Mouse (Mus musculus): ENCODE data around the gene Olfr1410. TPM values are rescaled to one million over a fixed set of nuclear protein-coding genes. Genes with fewer than 3 reads are reported as not detected.
A peak's percentile ranks its signal among the peaks of the same experiment; 100 is the strongest.

Gene Olfr1410
- total RNA-seq (2021) = not detected in 2 replicates
- long read RNA-seq, experiment 1 = 0 reads
- long read RNA-seq, experiment 2 = 0 reads

- DNase-seq = no peak
Observed at GRCm38 (mm10) chr1:92605482-92605881, at the start of gene Olfr1410. TSS of gene Olfr1410 (plus strand) at chr1:92605782.

- no peak for DNase-seq
Observed at GRCm38 (mm10) chr1:92571022-92571421, 34.6 kb upstream of the Olfr1410 start, which contains the start of gene Olfr1413. TSS of gene Olfr1413 (plus strand) at chr1:92571322.

- DNase-seq = no peak
Observed at GRCm38 (mm10) chr1:92585479-92585878, 20.1 kb upstream of the Olfr1410 start, which contains the start of gene Olfr1412. TSS of gene Olfr1412 (plus strand) at chr1:92585779.

- no peak for DNase-seq
Observed at GRCm38 (mm10) chr1:92594111-92594510, 11.5 kb upstream of the Olfr1410 start, which contains the start of gene Olfr1411. TSS of gene Olfr1411 (plus strand) at chr1:92594411.

DNA sequence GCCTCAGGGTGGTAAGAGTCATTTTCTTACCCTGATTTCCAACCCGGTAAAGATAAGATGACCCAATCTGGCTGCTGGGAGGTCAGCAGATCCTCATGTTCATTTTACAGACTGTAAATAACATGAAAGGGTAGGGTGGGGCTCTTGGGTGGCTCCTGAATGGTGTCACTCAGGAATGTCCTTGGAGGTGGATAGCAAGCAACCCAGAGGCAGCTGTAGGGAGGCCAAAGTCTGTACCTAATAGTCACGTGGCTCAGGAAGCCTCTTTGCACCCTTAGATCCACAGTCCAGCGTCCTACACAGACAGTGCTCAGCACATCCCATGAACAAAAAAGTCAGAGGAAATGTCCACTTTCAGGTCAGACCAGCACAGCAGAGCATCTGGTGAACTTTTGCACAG lies 9.6 kb upstream of the Olfr1410 start:
- no peak for DNase-seq

DNA sequence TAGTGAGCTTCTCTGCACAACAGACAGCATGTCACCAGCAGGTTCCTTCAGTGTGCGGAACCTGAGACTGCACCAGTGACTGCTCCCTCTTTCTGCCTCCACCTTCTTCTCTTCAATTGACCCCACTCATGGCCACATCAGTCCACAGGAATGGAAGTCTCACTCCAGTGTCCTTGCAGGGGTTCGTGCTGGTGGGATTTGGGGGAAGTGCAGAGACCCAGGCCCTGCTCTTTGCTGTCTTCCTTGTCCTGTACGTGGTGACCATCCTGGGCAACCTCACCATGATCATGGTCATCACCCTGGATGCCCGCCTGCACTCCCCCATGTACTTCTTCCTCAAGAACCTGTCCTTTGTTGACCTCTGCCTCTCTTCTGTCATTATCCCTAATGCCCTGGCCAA lies 2.1 kb downstream of the Olfr1410 start:
- DNase-seq = no peak

DNA sequence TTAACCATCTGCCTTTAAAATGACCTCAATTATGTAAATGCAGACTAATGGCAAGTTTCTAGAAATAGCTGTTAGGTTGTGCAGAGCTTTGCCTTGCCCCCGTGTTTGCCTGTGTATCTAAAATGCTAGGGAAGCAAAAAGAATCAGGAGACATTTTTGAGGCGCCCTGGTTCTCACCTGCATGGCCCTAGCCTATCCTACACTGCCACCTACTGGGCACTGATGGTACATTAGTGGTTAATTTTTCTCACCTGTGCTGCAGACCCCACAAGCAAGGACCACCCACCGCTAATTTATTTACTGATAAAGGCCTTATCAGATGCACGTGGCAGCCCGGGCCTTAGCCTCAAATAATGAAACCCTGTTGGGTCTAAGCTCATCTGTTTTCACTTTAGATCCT lies 5.4 kb downstream of the Olfr1410 start:
- DNase-seq = peak; percentile 63

DNA sequence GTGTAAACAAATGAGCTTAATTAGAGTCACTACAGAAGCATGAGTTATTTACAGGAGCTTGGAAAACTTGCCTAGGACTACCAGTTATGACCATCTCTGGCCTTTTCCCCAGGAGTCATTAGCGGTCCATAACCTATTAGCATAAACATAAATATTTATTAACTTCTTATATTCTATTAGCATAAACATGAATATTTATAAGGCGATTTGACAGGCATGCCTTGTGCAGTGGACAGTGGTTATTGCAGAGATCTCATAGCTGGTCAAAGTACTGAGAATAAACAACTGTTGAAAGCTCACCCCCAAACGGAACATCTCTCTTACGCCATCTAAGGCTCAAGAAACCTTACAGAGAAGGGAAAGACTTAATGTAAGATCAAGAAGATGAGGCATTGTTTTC lies 7.6 kb downstream of the Olfr1410 start:
- DNase-seq = no peak

DNA sequence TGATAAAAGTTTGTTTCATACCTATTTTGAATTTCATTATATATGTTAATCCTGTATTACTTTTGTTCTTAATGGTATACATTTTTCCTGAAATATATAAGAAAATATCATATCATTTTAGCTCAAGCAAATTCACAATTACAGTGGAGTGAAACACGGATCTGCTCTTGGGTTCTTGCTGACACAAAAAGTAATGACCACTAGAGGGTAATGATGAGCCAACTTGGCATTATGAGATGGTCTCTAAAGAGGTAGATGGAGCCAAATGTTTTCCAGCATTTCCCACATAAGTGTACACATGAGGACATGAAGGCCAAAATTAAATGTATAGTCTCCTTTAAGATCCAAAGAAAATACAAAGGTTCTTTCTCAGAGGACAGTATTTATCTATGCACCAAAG lies 8.9 kb downstream of the Olfr1410 start:
- peak; percentile 21 for DNase-seq

DNA sequence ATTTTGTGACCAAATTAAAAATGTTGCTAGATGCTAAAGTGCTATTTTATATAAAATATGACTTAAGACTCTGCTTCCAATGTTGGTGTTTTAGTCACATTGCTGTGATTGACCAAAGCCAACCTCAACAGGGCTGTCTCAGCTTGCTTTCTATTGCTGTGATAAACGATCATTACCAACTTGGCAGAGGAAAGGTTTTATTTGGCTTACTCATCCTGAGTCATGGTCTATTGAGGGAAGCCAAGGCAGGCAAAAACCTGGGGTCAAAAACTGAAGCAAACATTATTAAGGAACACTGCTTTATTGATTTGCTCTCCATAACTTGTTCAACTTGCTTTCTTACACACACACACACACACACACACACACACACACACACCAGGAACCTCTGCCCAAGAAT lies 10.5 kb downstream of the Olfr1410 start:
- no peak for DNase-seq

- DNase-seq = no peak
Observed at GRCm38 (mm10) chr1:92617488-92617887, 11.9 kb downstream of the Olfr1410 start, which contains the start of gene Olfr12. TSS of gene Olfr12 (plus strand) at chr1:92617788.

DNA sequence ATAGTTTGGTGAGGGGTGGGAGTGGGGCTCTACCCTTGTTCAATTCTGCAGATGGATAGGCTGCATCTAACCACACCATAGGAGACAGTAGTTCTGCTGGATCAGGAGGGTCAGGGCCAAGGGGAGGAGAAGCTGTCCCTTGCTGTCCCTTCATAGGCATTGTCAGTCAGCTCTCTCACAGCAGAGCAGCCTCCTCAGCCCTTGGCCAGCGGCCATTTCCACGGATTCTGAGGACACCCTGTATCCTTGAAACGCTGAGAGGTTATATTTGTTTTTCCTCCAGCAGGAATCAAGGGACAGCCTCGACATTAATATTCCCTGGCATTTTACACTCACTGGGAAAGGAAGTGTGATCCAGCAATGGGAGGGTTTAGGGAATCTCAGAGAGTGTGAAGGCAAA lies 12.8 kb downstream of the Olfr1410 start:
- peak; percentile 91 for DNase-seq

GRCm38 (mm10) chr1:92628227-92628626 lies 22.6 kb downstream of the Olfr1410 start:
- DNase-seq = no peak

- no peak for DNase-seq
Observed at GRCm38 (mm10) chr1:92632196-92632595, 26.6 kb downstream of the Olfr1410 start.

DNA sequence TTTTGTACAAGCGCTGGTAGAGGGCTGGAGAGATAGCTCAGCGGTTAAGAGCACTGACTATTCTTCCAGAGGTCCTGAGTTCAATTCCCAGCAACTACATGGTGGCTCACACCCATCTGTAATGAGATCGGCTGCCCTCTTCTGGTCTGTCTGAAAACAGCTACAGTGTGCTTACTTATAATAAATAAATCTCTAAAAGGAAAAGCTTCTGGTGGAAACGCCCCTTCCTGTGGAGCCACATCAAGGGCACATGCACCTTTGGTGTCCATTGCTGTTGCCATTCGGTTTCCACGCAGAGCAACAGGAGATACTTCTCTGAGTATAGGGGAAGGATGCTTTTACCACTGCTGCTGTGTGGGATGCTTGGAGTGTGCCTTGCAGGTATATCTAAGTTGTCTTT lies 27.4 kb downstream of the Olfr1410 start:
- no peak for DNase-seq

- DNase-seq = peak; percentile 54
Observed at GRCm38 (mm10) chr1:92633726-92634125, 28.1 kb downstream of the Olfr1410 start.

DNA sequence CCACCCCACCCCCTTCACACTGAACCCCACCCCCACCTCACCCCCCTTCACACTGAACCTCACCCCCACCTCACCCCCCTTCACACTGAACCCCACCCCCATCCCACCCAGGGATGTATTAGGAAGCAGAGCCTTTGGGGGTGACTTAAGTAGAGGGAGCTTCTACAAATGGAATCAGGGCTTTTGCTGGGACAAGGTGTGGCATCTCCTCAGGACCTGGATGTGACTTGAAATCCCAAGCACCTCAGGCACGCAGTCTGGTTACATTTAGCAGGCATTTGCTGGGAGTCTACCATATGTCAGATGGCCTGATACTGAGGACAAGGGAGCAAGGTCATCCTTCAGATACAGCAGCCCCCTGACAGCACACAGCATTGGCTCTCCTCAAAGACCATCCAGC lies 29.0 kb downstream of the Olfr1410 start:
- DNase-seq = no peak

GRCm38 (mm10) chr1:92634976-92635599 lies 29.5 kb downstream of the Olfr1410 start:
- DNase-seq = no peak

DNA sequence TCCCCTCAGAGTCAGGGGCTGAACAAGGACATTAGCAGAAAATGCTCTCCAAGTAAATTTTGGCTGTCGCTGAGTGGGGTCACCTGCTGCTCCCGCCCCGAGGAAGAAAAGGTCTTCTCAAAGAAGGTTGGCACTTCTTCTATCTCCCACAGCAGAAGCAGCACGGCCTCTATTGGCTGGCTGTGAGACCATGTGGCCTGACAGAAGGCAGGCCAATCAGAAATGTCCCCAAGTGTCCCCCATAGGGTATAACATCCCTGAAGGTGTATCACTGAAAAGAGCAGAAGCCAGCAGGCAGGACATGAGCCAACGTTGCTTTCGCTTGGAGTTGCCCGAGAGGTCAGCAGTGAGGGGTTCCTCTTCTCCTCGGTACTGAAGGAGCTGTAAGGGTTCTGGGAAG lies 30.4 kb downstream of the Olfr1410 start:
- no peak for DNase-seq

- DNase-seq = no peak
Observed at GRCm38 (mm10) chr1:92636676-92637075, 31.1 kb downstream of the Olfr1410 start.

- no peak for DNase-seq
Observed at GRCm38 (mm10) chr1:92637501-92638172, 32.1 kb downstream of the Olfr1410 start.

DNA sequence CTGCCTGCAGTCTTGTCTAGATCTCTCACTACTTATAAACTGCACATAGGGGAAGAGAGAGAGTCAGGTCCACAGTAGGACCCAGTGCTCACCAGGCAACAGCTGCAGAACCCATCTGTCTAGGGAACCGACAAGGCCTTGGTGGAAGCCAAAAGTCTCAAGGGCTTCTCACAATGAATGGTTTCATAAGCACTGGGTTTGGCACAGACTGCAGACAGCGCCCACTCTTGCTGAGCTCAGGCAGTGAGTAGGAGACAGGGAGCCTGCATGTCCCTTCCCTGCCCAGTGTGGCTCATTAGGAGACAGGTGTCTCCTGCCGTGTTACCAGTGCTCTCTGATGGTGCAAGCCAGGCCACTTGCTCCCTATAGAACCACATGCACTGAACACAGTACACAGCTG lies 32.6 kb downstream of the Olfr1410 start:
- DNase-seq = peak; percentile 79

DNA sequence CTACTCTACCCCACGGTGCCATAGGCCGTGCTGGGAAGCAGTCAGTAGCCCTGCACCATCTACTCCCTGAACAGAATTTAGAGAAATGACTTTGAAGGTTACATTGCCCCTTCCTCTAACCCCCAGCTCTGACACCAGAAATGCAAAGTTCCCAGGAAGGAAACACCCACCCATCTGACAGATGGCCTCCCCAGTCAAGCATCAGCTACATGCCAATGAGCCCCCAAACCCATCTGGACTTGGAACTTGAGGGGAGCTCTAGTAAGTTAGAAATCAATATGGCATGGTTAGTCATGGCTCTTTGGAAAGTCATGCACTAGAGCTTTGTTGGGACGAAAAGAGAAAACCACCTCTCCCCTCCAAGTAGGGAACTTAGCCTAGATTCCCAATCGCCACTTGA lies 33.2 kb downstream of the Olfr1410 start:
- no peak for DNase-seq

- no peak for DNase-seq
Observed at GRCm38 (mm10) chr1:92640393-92640792, 34.8 kb downstream of the Olfr1410 start.

All from adrenal gland, postnatal 14 days (tissue).